Mouse (Mus musculus) forebrain, embryonic 16.5 days (tissue): ENCODE data around the gene D430041D05Rik. TPM values are rescaled to one million over a fixed set of nuclear protein-coding genes. Genes with fewer than 3 reads are reported as not detected.
A peak's percentile ranks its signal among the peaks of the same experiment; 100 is the strongest.

ENCODE experiments used
- ATAC-seq: fragments of 200-750 bp; cut with Nextera tagmentation; 2 replicates; pipeline ENCODE4 v1.8.0; 2017; ENCODE audit warnings: mild to moderate bottlenecking, moderate library complexity
- H3K27ac ChIP-seq: fragments of 300-500 bp; sonication (generic); 2 replicates; pipeline ENCODE4 v1.5.1; 2014; ENCODE audit warnings: low read length, control low read depth
- H3K27me3 ChIP-seq: fragments of 300-500 bp; sonication (generic); replicated peaks from 2 replicates; pipeline ENCODE4 v1.6.1; 2014; ENCODE audit warnings: low read length; ENCODE audit not compliant: control insufficient read depth, insufficient read depth
- H3K36me3 ChIP-seq: fragments of 300-500 bp; sonication (generic); 2 replicates; pipeline ENCODE4 v1.6.1; 2014; ENCODE audit not compliant: control insufficient read depth, insufficient read depth
- H3K4me1 ChIP-seq: fragments of 300-500 bp; sonication (generic); replicated peaks from 2 replicates; pipeline ENCODE4 v1.6.1; 2014; ENCODE audit warnings: low read length; ENCODE audit not compliant: control insufficient read depth, insufficient read depth
- H3K4me2 ChIP-seq: fragments of 300-500 bp; sonication (generic); 2 replicates; pipeline ENCODE4 v1.6.1; 2014; ENCODE audit warnings: mild to moderate bottlenecking, low read length, control low read depth
- H3K4me3 ChIP-seq: fragments of 300-500 bp; sonication (generic); replicated peaks from 2 replicates; pipeline ENCODE4 v1.5.1; 2014; ENCODE audit warnings: mild to moderate bottlenecking, low read length, control low read depth
- H3K9ac ChIP-seq: fragments of 300-500 bp; sonication (generic); replicated peaks from 2 replicates; pipeline ENCODE4 v1.6.1; 2014; ENCODE audit warnings: low read depth, low read length, control low read depth
- H3K9me3 ChIP-seq: fragments of 300-500 bp; sonication (generic); 2 replicates; pipeline ENCODE4 v1.6.1; 2016; ENCODE audit warnings: low read length; ENCODE audit not compliant: control insufficient read depth
- WGBS: fragments of 180-500 bp; shearing (Covaris S2); extraction: QIAGEN DNeasy Blood & Tissue Kit; methylation state at CpG from one replicate; pipeline ENCODE4 v1.1.7; 2014; 5-methylcytosine and 5-hydroxymethylcytosine counted together
- polyA plus RNA-seq: library from polyadenylated mRNA; unstranded; fragments of >200 nt; fragmentation: Nextera tagmentation; extraction: Ambion mirVana; gene quantifications from 2 replicates; pipeline ENCODE4 v1.2.1, GENCODE M21; 2015

D430041D05Rik gene
- polyA plus RNA-seq, 1 experiment from 2014 or later: 14.9 TPM

DNA sequence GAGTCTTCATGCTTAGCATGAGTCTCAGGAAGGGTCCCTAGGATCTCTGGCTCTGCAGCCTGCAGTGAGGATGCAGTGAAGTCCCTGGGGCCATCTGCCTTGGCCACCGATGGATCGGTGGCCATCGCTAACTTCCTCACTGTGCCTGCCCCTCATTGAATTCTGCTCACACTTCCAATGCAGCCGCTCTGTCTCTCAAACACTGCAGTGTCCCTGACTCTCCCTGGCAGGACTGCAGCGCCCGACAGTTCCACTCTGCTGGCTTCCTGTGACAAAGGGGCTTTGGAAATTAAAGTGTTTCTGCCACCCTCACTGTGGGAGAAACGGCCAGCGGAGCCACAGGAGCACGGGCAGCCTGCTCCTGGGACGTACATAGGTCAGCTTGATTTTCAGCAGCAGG, 192.7 kb downstream of the D430041D05Rik start:
- Histone ChIP-seq H3K36me3 (no peaks in the 10 kb centered on the region), H3K27me3 (no peaks in the 10 kb centered on the region), H3K27ac (peak overlapping the region; percentile 83), H3K4me3 (no peak overlapping the region), H3K4me1 (peaks cover 15% of the 10 kb centered on the region), H3K4me2 (no peak overlapping the region), H3K9me3 (no peaks in the 10 kb centered on the region), H3K9ac (no peak overlapping the region)
- WGBS: 58% methylated on average over 10 of the region's 10 CpGs
- peak; percentile 22 for ATAC-seq

DNA sequence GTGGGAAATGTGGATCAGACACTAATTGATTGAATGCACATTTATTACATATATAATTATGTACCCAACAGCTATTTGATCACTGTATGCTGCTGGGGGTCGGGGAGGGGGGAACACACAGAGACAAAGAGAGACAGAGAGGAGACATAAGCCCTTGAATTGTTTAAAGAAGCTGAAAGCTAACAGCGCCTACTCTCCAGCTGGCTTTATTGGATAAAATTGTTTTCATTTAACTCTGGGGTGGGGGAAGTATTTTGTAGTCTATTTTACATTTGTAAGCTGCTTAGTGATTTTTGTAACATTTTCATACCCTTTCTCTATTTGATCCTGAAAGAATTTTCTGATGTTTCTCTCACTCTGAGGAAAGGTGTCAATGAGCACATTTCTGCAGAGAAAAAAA, 201.4 kb downstream of the D430041D05Rik start:
- no peaks in the 10 kb centered on the region for H3K9me3 ChIP-seq
- H3K27me3 ChIP-seq: no peaks in the 10 kb centered on the region
- H3K9ac ChIP-seq: no peak overlapping the region
- H3K36me3 ChIP-seq: peaks cover under 1% of the 10 kb centered on the region; the same call in 1 of the 2 replicates
- no peak overlapping the region for H3K4me3 ChIP-seq
- no peak overlapping the region for H3K27ac ChIP-seq
- WGBS: 45% methylated on average over 2 of the region's 2 CpGs
- no peak for ATAC-seq
- no peak overlapping the region for H3K4me2 ChIP-seq
- H3K4me1 ChIP-seq: peaks cover 12% of the 10 kb centered on the region

GRCm38 (mm10) chr2:104208415-104208814, 202.4 kb downstream of the D430041D05Rik start:
- WGBS: 67% methylated on average over 5 of the region's 5 CpGs
- ATAC-seq: peak; percentile 14
- no peaks in the 10 kb centered on the region for H3K27me3 ChIP-seq

GRCm38 (mm10) chr2:104207948-104208347, 202.9 kb downstream of the D430041D05Rik start:
- no peaks in the 10 kb centered on the region for H3K27me3 ChIP-seq
- H3K4me1 ChIP-seq: peaks cover 12% of the 10 kb centered on the region
- peaks cover 6% of the 10 kb centered on the region for H3K36me3 ChIP-seq
- H3K27ac ChIP-seq: peak overlapping the region; percentile 41; the same call in 1 of the 2 replicates
- WGBS: 19% methylated on average over 10 of the region's 10 CpGs
- no peaks in the 10 kb centered on the region for H3K9me3 ChIP-seq
- no peak overlapping the region for H3K4me3 ChIP-seq
- H3K9ac ChIP-seq: peak overlapping the region; percentile 22; the same call in 1 of the 2 replicates
- ATAC-seq: peak; percentile 89
- H3K4me2 ChIP-seq: peak overlapping the region; percentile 13; the same call in 1 of the 2 replicates

More at GRCm38 (mm10) chr2:104208415-104208814, 202.4 kb downstream of the D430041D05Rik start:
- Histone ChIP-seq H3K9me3 (no peaks in the 10 kb centered on the region), H3K27ac (peak overlapping the region; percentile 27; the same call in 1 of the 2 replicates), H3K4me1 (peaks cover 12% of the 10 kb centered on the region), H3K4me2 (no peak overlapping the region), H3K4me3 (no peak overlapping the region), H3K36me3 (peaks cover 6% of the 10 kb centered on the region), H3K9ac (no peak overlapping the region)

GRCm38 (mm10) chr2:104205623-104206022, 205.2 kb downstream of the D430041D05Rik start:
- Histone ChIP-seq H3K4me1 (peaks cover 12% of the 10 kb centered on the region), H3K27me3 (no peaks in the 10 kb centered on the region), H3K36me3 (peaks cover 8% of the 10 kb centered on the region; the same call in 1 of the 2 replicates), H3K4me3 (no peak overlapping the region), H3K4me2 (no peak overlapping the region), H3K9me3 (no peaks in the 10 kb centered on the region), H3K27ac (no peak overlapping the region), H3K9ac (no peak overlapping the region)
- WGBS: 37% methylated on average over 8 of the region's 8 CpGs
- ATAC-seq: peak; percentile 41

DNA sequence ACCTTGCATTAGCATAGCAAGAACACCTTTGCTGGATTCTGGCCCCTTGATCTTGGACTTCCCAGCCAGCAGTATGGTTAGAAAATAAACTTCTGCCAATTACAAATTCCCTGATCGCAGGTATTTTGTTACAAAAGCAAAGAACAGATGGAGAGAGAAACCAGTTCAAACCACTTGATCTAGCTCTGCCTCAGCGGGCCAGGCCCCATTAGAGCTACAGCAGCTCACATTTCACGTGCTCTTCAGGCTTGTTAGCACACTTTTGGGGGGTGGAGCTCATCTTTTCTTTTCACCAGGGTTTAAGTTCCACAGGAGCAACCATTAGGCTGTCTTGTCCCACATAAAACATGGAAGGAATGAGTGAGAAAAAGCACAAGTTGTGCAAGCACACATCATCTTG, 210.6 kb downstream of the D430041D05Rik start:
- no peak for ATAC-seq
- no peak overlapping the region for H3K27ac ChIP-seq
- H3K9ac ChIP-seq: no peak overlapping the region
- no peaks in the 10 kb centered on the region for H3K9me3 ChIP-seq
- no peaks in the 10 kb centered on the region for H3K27me3 ChIP-seq
- H3K4me3 ChIP-seq: no peak overlapping the region
- H3K4me1 ChIP-seq: no peaks in the 10 kb centered on the region
- H3K36me3 ChIP-seq: peaks cover 12% of the 10 kb centered on the region
- no peak overlapping the region for H3K4me2 ChIP-seq
- WGBS: 56% methylated on average over 3 of the region's 3 CpGs

GRCm38 (mm10) chr2:104198186-104198585, 212.6 kb downstream of the D430041D05Rik start:
- Histone ChIP-seq H3K4me2 (no peak overlapping the region), H3K27ac (no peak overlapping the region), H3K27me3 (no peaks in the 10 kb centered on the region), H3K9me3 (no peaks in the 10 kb centered on the region), H3K36me3 (peaks cover 7% of the 10 kb centered on the region; the same call in 1 of the 2 replicates), H3K4me3 (no peak overlapping the region), H3K9ac (no peak overlapping the region), H3K4me1 (no peaks in the 10 kb centered on the region)
- WGBS: 89% methylated on average over 6 of the region's 6 CpGs
- no peak for ATAC-seq

- 39% methylated on average over 3 of the region's 3 CpGs for WGBS
- Histone ChIP-seq H3K27me3 (no peaks in the 10 kb centered on the region), H3K9me3 (no peaks in the 10 kb centered on the region), H3K4me2 (no peak overlapping the region), H3K9ac (no peak overlapping the region), H3K27ac (no peak overlapping the region), H3K36me3 (peaks cover 7% of the 10 kb centered on the region; the same call in 1 of the 2 replicates), H3K4me3 (no peak overlapping the region), H3K4me1 (no peaks in the 10 kb centered on the region)
- no peak for ATAC-seq
Measured at GRCm38 (mm10) chr2:104197281-104197680, 213.5 kb downstream of the D430041D05Rik start.

- no peaks in the 10 kb centered on the region for H3K27me3 ChIP-seq
- no peak overlapping the region for H3K9ac ChIP-seq
- no peak overlapping the region for H3K4me3 ChIP-seq
- no peaks in the 10 kb centered on the region for H3K9me3 ChIP-seq
- no peaks in the 10 kb centered on the region for H3K4me1 ChIP-seq
- no peaks in the 10 kb centered on the region for H3K36me3 ChIP-seq
- H3K4me2 ChIP-seq: no peak overlapping the region
- H3K27ac ChIP-seq: no peak overlapping the region
- no peak for ATAC-seq
- WGBS: 90% methylated on average over 18 of the region's 18 CpGs
Measured at GRCm38 (mm10) chr2:104192401-104193141, 218.2 kb downstream of the D430041D05Rik start.
